Mouse (Mus musculus): Measurements from ENCODE around the gene Acot2. TPM values are rescaled to one million over a fixed set of nuclear protein-coding genes. Genes with fewer than 3 reads are reported as not detected.
"Not testable (repeated sequence)": the region's sequence is repeated elsewhere in the genome, so short reads cannot be mapped to it uniquely, and the experiment has no call there.

The Acot2 gene
- polyA plus RNA-seq, 1 experiment from 2014 or later = 9.8 TPM

- ATAC-seq (ENCODE audit: low read depth) = no peak
- H3K27ac ChIP-seq (replicated peaks; ENCODE audit: low read depth, low read length) = no peak overlapping the region
- 71% methylated on average over 1 of the region's 1 CpGs for WGBS
Measured at GRCm38 (mm10) chr12:84003866-84004265, 16.2 kb downstream of the Acot2 start.

DNA sequence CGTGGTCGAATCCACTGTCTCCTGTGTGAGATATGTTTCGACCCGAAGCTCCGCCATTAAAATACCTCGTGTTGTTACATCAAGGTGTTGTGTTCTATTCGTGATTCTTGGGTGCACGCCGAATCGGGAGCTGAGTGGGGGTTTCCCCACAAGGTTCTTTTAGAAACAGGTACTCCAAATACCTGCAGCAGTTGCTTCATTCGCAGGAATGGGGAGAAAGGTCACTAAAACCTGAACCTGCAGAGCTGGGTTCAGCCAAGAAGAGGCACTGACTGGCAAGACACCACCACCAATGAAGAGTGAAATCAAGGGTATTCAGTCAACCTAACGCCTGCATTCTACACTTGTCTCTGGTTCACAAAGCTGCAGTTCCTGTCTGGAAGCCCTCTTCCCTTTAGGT is 20.6 kb downstream of the Acot2 start:
- ATAC-seq (ENCODE audit: low read depth) = no peak
- H3K4me2 ChIP-seq (ENCODE audit: low read depth, low read length) = no peak overlapping the region
- H3K27ac ChIP-seq (replicated peaks; ENCODE audit: low read depth, low read length) = no peak overlapping the region

More at GRCm38 (mm10) chr12:84003866-84004265, 16.2 kb downstream of the Acot2 start:
- no peak overlapping the region for H3K4me3 ChIP-seq (ENCODE audit: low read depth, low read length)
- H3K4me2 ChIP-seq (ENCODE audit: low read depth, low read length) = no peak overlapping the region
- no peaks in the 10 kb centered on the region for H3K9me3 ChIP-seq (ENCODE audit: control insufficient read depth, low read length)
- no peak for DNase-seq (ENCODE audit: low spot score)
- no peak overlapping the region for H3K9ac ChIP-seq (ENCODE audit: low read depth, low read length)
- peaks cover 2% of the 10 kb centered on the region; the same call in 1 of the 2 replicates for H3K4me1 ChIP-seq (ENCODE audit: control insufficient read depth, insufficient read depth, low read length)
- H3K36me3 ChIP-seq (ENCODE audit: control insufficient read depth, insufficient read depth, low read length) = no peaks in the 10 kb centered on the region
- no peaks in the 10 kb centered on the region for H3K27me3 ChIP-seq (replicated peaks; ENCODE audit: control insufficient read depth, insufficient read depth, low read length)

DNA sequence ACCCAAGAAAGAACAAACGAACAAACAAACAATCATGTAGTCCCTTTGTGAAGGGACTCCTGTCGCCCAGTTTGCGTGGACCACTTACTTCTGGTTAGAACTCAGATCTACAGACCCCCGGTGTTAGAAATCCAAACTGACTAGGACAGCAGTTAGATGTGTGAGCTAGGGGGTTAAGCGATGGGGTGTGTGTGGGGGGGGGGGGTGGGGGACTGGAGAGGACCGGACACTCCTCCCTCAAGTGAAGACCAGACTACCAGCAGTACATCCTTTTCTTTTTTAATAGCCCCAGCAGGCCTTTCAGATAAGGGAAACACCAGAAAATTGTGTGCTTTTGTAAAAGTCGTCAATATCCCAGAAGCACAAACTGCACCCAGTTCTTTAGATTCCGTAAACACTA is 21.1 kb downstream of the Acot2 start:
- Histone ChIP-seq H3K27me3 (replicated peaks; ENCODE audit: control insufficient read depth, insufficient read depth, low read length) (no peaks in the 10 kb centered on the region), H3K4me2 (ENCODE audit: low read depth, low read length) (peak overlapping the region; percentile 58), H3K9ac (ENCODE audit: low read depth, low read length) (peak overlapping the region; percentile 67), H3K27ac (replicated peaks; ENCODE audit: low read depth, low read length) (peak overlapping the region; percentile 45; the same call in 1 of the 2 replicates), H3K36me3 (ENCODE audit: control insufficient read depth, insufficient read depth, low read length) (no peaks in the 10 kb centered on the region), H3K9me3 (ENCODE audit: control insufficient read depth, low read length) (no peaks in the 10 kb centered on the region), H3K4me3 (ENCODE audit: low read depth, low read length) (peak overlapping the region; percentile 49), H3K4me1 (ENCODE audit: control insufficient read depth, insufficient read depth, low read length) (peaks cover 9% of the 10 kb centered on the region)
- DNase-seq (ENCODE audit: low spot score) (no peak), ATAC-seq (ENCODE audit: low read depth) (no peak)
- 60% methylated on average over 8 of the region's 8 CpGs for whole genome bisulfite sequencing

More for the DNA sequence above, 20.6 kb downstream of the Acot2 start:
- H3K9me3 ChIP-seq (ENCODE audit: control insufficient read depth, low read length) = no peaks in the 10 kb centered on the region
- 84% methylated on average over 10 of the region's 12 CpGs for WGBS
- no peaks in the 10 kb centered on the region for H3K27me3 ChIP-seq (replicated peaks; ENCODE audit: control insufficient read depth, insufficient read depth, low read length)
- H3K4me1 ChIP-seq (ENCODE audit: control insufficient read depth, insufficient read depth, low read length) = peaks cover 9% of the 10 kb centered on the region
- H3K9ac ChIP-seq (ENCODE audit: low read depth, low read length) = no peak overlapping the region
- DNase-seq (ENCODE audit: low spot score) = no peak
- H3K4me3 ChIP-seq (ENCODE audit: low read depth, low read length) = no peak overlapping the region
- H3K36me3 ChIP-seq (ENCODE audit: control insufficient read depth, insufficient read depth, low read length) = no peaks in the 10 kb centered on the region

DNA sequence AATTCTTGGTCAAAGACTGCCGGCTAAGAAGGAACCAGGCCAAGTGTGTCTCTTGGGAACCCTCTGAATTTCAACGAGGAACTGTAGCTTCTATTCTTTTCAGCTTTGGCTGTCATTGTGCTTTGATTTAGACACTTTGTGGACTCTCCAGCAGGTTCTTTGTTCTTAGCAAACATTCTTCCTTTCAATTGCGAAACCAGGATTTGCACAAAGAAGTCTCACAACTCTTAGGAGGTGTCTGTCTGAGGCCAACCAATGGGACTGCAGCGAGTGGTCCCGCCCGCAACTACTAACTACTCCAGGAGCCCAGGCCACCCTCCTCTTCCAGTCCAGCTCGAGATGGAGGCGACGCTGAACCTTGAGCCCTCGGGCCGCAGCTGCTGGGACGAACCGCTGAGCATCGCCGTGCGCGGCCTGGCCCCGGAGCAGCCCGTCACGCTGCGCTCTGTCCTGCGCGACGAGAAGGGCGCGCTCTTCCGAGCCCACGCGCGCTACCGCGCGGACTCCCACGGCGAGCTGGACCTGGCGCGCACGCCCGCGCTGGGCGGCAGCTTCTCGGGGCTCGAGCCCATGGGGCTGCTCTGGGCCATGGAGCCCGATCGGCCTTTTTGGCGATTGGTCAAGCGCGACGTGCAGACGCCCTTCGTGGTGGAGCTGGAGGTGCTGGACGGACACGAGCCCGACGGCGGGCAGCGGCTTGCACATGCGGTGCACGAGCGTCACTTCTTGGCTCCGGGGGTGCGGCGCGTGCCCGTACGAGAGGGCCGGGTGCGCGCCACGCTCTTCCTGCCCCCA is 21.7 kb downstream of the Acot2 start, which contains the start of gene Acot1:
Gene Acot1, plus strand, starts transcription at position 320 of the 795 bp plus-strand sequence.
- peak within 1 kb of the TSS; percentile 58 for H3K4me2 ChIP-seq (ENCODE audit: low read depth, low read length)
- WGBS = under 1% methylated on average over 36 of the region's 70 CpGs
- DNase-seq (ENCODE audit: low spot score) = peak; percentile 94
- peak within 1 kb of the TSS; percentile 49 for H3K4me3 ChIP-seq (ENCODE audit: low read depth, low read length)
- peak within 1 kb of the TSS; percentile 67 for H3K9ac ChIP-seq (ENCODE audit: low read depth, low read length)
- ATAC-seq (ENCODE audit: low read depth) = peak; percentile 98
- H3K27me3 ChIP-seq (replicated peaks; ENCODE audit: control insufficient read depth, insufficient read depth, low read length); H3K9me3 ChIP-seq (ENCODE audit: control insufficient read depth, low read length); H3K36me3 ChIP-seq (ENCODE audit: control insufficient read depth, insufficient read depth, low read length); H3K4me1 ChIP-seq (ENCODE audit: control insufficient read depth, insufficient read depth, low read length): not testable (repeated sequence)
- peak within 1 kb of the TSS; percentile 45 for H3K27ac ChIP-seq (replicated peaks; ENCODE audit: low read depth, low read length)

- DNase-seq (ENCODE audit: low spot score) = no peak
- 82% methylated on average over 3 of the region's 3 CpGs for WGBS
- ATAC-seq (ENCODE audit: low read depth) = no peak
- Histone ChIP-seq H3K4me3 (ENCODE audit: low read depth, low read length) (peak overlapping the region; percentile 49), H3K36me3 (ENCODE audit: control insufficient read depth, insufficient read depth, low read length) (peaks cover 8% of the 10 kb centered on the region; the same call in 1 of the 2 replicates), H3K27me3 (replicated peaks; ENCODE audit: control insufficient read depth, insufficient read depth, low read length) (no peaks in the 10 kb centered on the region), H3K4me1 (ENCODE audit: control insufficient read depth, insufficient read depth, low read length) (peaks cover 9% of the 10 kb centered on the region), H3K4me2 (ENCODE audit: low read depth, low read length) (peak overlapping the region; percentile 58), H3K9ac (ENCODE audit: low read depth, low read length) (no peak overlapping the region), H3K9me3 (ENCODE audit: control insufficient read depth, low read length) (no peaks in the 10 kb centered on the region), H3K27ac (replicated peaks; ENCODE audit: low read depth, low read length) (no peak overlapping the region)
Measured at GRCm38 (mm10) chr12:84010201-84010600, 22.5 kb downstream of the Acot2 start.

- H3K27me3 ChIP-seq (replicated peaks; ENCODE audit: control insufficient read depth, insufficient read depth, low read length) = no peaks in the 10 kb centered on the region
- no peak overlapping the region for H3K9ac ChIP-seq (ENCODE audit: low read depth, low read length)
- no peak overlapping the region for H3K4me3 ChIP-seq (ENCODE audit: low read depth, low read length)
- 44% methylated on average over 12 of the region's 12 CpGs for WGBS
- DNase-seq (ENCODE audit: low spot score) (peak; percentile 89), ATAC-seq (ENCODE audit: low read depth) (peak; percentile 53)
- H3K4me1 ChIP-seq (ENCODE audit: control insufficient read depth, insufficient read depth, low read length) = peaks cover 9% of the 10 kb centered on the region
- H3K9me3 ChIP-seq (ENCODE audit: control insufficient read depth, low read length) = no peaks in the 10 kb centered on the region
- peaks cover 8% of the 10 kb centered on the region; the same call in 1 of the 2 replicates for H3K36me3 ChIP-seq (ENCODE audit: control insufficient read depth, insufficient read depth, low read length)
- H3K27ac ChIP-seq (replicated peaks; ENCODE audit: low read depth, low read length) = no peak overlapping the region
- peak overlapping the region; percentile 13 for H3K4me2 ChIP-seq (ENCODE audit: low read depth, low read length)
Measured at GRCm38 (mm10) chr12:84011251-84012040, 23.8 kb downstream of the Acot2 start.

DNA sequence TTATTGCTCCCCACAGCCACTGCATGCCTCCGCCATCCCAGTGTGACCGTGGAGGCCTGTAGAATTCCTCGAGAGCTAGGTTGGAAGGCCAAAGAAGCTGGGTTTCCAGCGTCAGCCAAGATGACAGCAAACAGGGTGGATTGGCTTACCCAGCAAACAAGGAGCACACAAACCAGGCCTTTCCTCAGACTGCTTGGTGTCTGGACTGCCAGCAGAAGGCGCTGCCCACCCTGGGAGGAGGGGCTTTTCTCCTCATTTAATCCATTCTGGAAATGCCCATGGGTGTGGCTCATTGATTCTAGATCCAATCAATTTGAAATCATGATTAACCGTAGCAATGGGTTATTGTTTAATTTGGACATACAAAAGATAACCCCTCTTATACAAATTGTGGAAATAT is 25.5 kb downstream of the Acot2 start:
- 68% methylated on average over 6 of the region's 6 CpGs for WGBS
- Histone ChIP-seq H3K4me2 (ENCODE audit: low read depth, low read length) (no peak overlapping the region), H3K9me3 (ENCODE audit: control insufficient read depth, low read length) (no peaks in the 10 kb centered on the region), H3K9ac (ENCODE audit: low read depth, low read length) (no peak overlapping the region), H3K4me1 (ENCODE audit: control insufficient read depth, insufficient read depth, low read length) (peaks cover 9% of the 10 kb centered on the region), H3K27ac (replicated peaks; ENCODE audit: low read depth, low read length) (no peak overlapping the region), H3K4me3 (ENCODE audit: low read depth, low read length) (no peak overlapping the region), H3K27me3 (replicated peaks; ENCODE audit: control insufficient read depth, insufficient read depth, low read length) (no peaks in the 10 kb centered on the region), H3K36me3 (ENCODE audit: control insufficient read depth, insufficient read depth, low read length) (peaks cover 8% of the 10 kb centered on the region; the same call in 1 of the 2 replicates)
- no peak for ATAC-seq (ENCODE audit: low read depth)
- DNase-seq (ENCODE audit: low spot score) = no peak

- no peak overlapping the region for H3K9ac ChIP-seq (ENCODE audit: low read depth, low read length)
- H3K27me3 ChIP-seq (replicated peaks; ENCODE audit: control insufficient read depth, insufficient read depth, low read length) = no peaks in the 10 kb centered on the region
- 93% methylated on average over 7 of the region's 7 CpGs for WGBS
- H3K9me3 ChIP-seq (ENCODE audit: control insufficient read depth, low read length) = no peaks in the 10 kb centered on the region
- H3K36me3 ChIP-seq (ENCODE audit: control insufficient read depth, insufficient read depth, low read length) = peaks cover 8% of the 10 kb centered on the region; the same call in 1 of the 2 replicates
- H3K27ac ChIP-seq (replicated peaks; ENCODE audit: low read depth, low read length) = no peak overlapping the region
- H3K4me3 ChIP-seq (ENCODE audit: low read depth, low read length) = no peak overlapping the region
- H3K4me2 ChIP-seq (ENCODE audit: low read depth, low read length) = no peak overlapping the region
- H3K4me1 ChIP-seq (ENCODE audit: control insufficient read depth, insufficient read depth, low read length) = peaks cover 9% of the 10 kb centered on the region
- no peak for DNase-seq (ENCODE audit: low spot score)
- no peak for ATAC-seq (ENCODE audit: low read depth)
Measured at GRCm38 (mm10) chr12:84013701-84014100, 26.0 kb downstream of the Acot2 start.

All from embryonic facial prominence, embryonic 14.5 days (tissue).